Mouse (Mus musculus) limb, embryonic 11.5 days (tissue): ENCODE measurements around the gene Sfr1. TPM values are rescaled to one million over a fixed set of nuclear protein-coding genes. Genes with fewer than 3 reads are reported as not detected.

Experiments
- ATAC-seq: fragments of 200-750 bp; cut with Nextera tagmentation; 2 replicates; pipeline ENCODE4 v1.8.0; 2017; ENCODE audit warnings: low read depth; ENCODE audit not compliant: insufficient number of reproducible peaks, low FRiP score, low TSS enrichment
- DNase-seq: peaks from one replicate; pipeline ENCODE4 v3.0.0-alpha.2; 2015; ENCODE audit warnings: low spot score
- H3K27ac ChIP-seq: fragments of 300-500 bp; sonication (generic); replicated peaks from 2 replicates; pipeline ENCODE4 v1.5.1; 2014; ENCODE audit warnings: low read depth, mild to moderate bottlenecking, low read length
- H3K27me3 ChIP-seq: fragments of 300-500 bp; sonication (generic); 2 replicates; pipeline ENCODE4 v1.6.1; 2014; ENCODE audit warnings: mild to moderate bottlenecking, low read length, mixed read lengths; ENCODE audit not compliant: control insufficient read depth, insufficient read depth
- H3K36me3 ChIP-seq: fragments of 300-500 bp; sonication (generic); 2 replicates; pipeline ENCODE4 v1.6.1; 2014; ENCODE audit warnings: mild to moderate bottlenecking, low read length, moderate library complexity, mixed read lengths; ENCODE audit not compliant: control insufficient read depth, insufficient read depth
- H3K4me1 ChIP-seq: fragments of 300-500 bp; sonication (generic); 2 replicates; pipeline ENCODE4 v1.6.1; 2014; ENCODE audit warnings: low read length, mixed read lengths; ENCODE audit not compliant: control insufficient read depth, insufficient read depth
- H3K4me2 ChIP-seq: fragments of 300-500 bp; sonication (generic); 2 replicates; pipeline ENCODE4 v1.6.1; 2014; ENCODE audit warnings: low read depth, mild to moderate bottlenecking, moderate library complexity; ENCODE audit not compliant: severe bottlenecking
- H3K4me3 ChIP-seq: fragments of 300-500 bp; sonication (generic); 2 replicates; pipeline ENCODE4 v1.5.1; 2014; ENCODE audit warnings: low read depth, low read length
- H3K9ac ChIP-seq: fragments of 300-500 bp; sonication (generic); 2 replicates; pipeline ENCODE4 v1.6.1; 2014; ENCODE audit warnings: mild to moderate bottlenecking, low read length
- H3K9me3 ChIP-seq: fragments of 300-500 bp; sonication (generic); 2 replicates; pipeline ENCODE4 v1.6.1; 2016; ENCODE audit warnings: low read length; ENCODE audit not compliant: control insufficient read depth
- WGBS: fragments of 180-500 bp; shearing (Covaris S2); extraction: QIAGEN DNeasy Blood & Tissue Kit; methylation state at CpG from one replicate; pipeline ENCODE4 v1.1.7; 2014; 5-methylcytosine and 5-hydroxymethylcytosine counted together
- microRNA-seq: library from miRNA; unstranded; fragments of <30 nt; microRNA quantifications from one replicate; pipeline ENCODE4, GENCODE M21; 2016
- polyA plus RNA-seq: library from polyadenylated mRNA; unstranded; fragments of >200 nt; fragmentation: Nextera tagmentation; extraction: Ambion mirVana; gene quantifications from 2 replicates; pipeline ENCODE4 v1.2.1, GENCODE M21; 2014

The Sfr1 gene
- polyA plus RNA-seq, 1 experiment from 2014 or later, result 311 TPM

GRCm38 (mm10) chr19:47755625-47756024, 24.1 kb downstream of the Sfr1 start:
- no peak overlapping the region for H3K9ac ChIP-seq
- ATAC-seq (no peak), DNase-seq (no peak)
- WGBS, result 53% methylated on average over 19 of the region's 19 CpGs
- H3K36me3 ChIP-seq, result no peaks in the 10 kb centered on the region
- no peak overlapping the region for H3K27ac ChIP-seq
- H3K27me3 ChIP-seq, result no peaks in the 10 kb centered on the region
- H3K4me2 ChIP-seq, result no peak overlapping the region
- no peak overlapping the region for H3K4me3 ChIP-seq
- no peaks in the 10 kb centered on the region for H3K9me3 ChIP-seq
- H3K4me1 ChIP-seq, result no peaks in the 10 kb centered on the region

GRCm38 (mm10) chr19:47777847-47778246, 46.4 kb downstream of the Sfr1 start:
- H3K9me3 ChIP-seq, result no peaks in the 10 kb centered on the region
- no peak for DNase-seq
- no peak overlapping the region for H3K9ac ChIP-seq
- no peaks in the 10 kb centered on the region for H3K27me3 ChIP-seq
- H3K36me3 ChIP-seq, result no peaks in the 10 kb centered on the region
- WGBS, result 81% methylated on average over 6 of the region's 6 CpGs
- H3K4me3 ChIP-seq, result no peak overlapping the region
- no peaks in the 10 kb centered on the region for H3K4me1 ChIP-seq
- ATAC-seq, result no peak
- no peak overlapping the region for H3K27ac ChIP-seq
- H3K4me2 ChIP-seq, result no peak overlapping the region

- Histone ChIP-seq H3K4me1 (no peaks in the 10 kb centered on the region), H3K9me3 (no peaks in the 10 kb centered on the region), H3K4me2 (no peak overlapping the region), H3K9ac (no peak overlapping the region), H3K27me3 (no peaks in the 10 kb centered on the region), H3K27ac (no peak overlapping the region), H3K4me3 (no peak overlapping the region), H3K36me3 (no peaks in the 10 kb centered on the region)
- WGBS, result 95% methylated on average over 7 of the region's 7 CpGs
- ATAC-seq (no peak), DNase-seq (no peak)
Measured at GRCm38 (mm10) chr19:47780145-47780544, 48.7 kb downstream of the Sfr1 start.

GRCm38 (mm10) chr19:47780972-47781371, 49.5 kb downstream of the Sfr1 start:
- no peaks in the 10 kb centered on the region for H3K4me1 ChIP-seq
- ATAC-seq (no peak), DNase-seq (no peak)
- H3K4me2 ChIP-seq, result no peak overlapping the region
- H3K4me3 ChIP-seq, result no peak overlapping the region
- H3K9ac ChIP-seq, result no peak overlapping the region
- 74% methylated on average over 11 of the region's 11 CpGs for WGBS
- H3K27ac ChIP-seq, result no peak overlapping the region
- no peaks in the 10 kb centered on the region for H3K27me3 ChIP-seq
- H3K9me3 ChIP-seq, result no peaks in the 10 kb centered on the region
- H3K36me3 ChIP-seq, result no peaks in the 10 kb centered on the region

- DNase-seq (no peak), ATAC-seq (no peak)
- Histone ChIP-seq H3K4me2 (no peak overlapping the region), H3K9me3 (no peaks in the 10 kb centered on the region), H3K27ac (no peak overlapping the region), H3K9ac (no peak overlapping the region), H3K4me1 (no peaks in the 10 kb centered on the region), H3K4me3 (no peak overlapping the region), H3K36me3 (no peaks in the 10 kb centered on the region), H3K27me3 (no peaks in the 10 kb centered on the region)
- WGBS, result 95% methylated on average over 6 of the region's 6 CpGs
Measured at GRCm38 (mm10) chr19:47783898-47784297, 52.4 kb downstream of the Sfr1 start.

Small RNA genes within 50 kb of the gene (microRNA-seq; reads per million reads assigned to microRNA genes)
- not detected for gene Mir8090

Other genes with a start within 250 kb of the Sfr1 start
- gene Stn1, start 194.2 kb upstream of the Sfr1 start, polyA plus RNA-seq, result 60.5 and 60.6 TPM in 2 replicates
- 11.8 and 13.2 TPM in 2 replicates for gene Slk, start 152.0 kb upstream of the Sfr1 start, polyA plus RNA-seq
- gene Col17a1, start 39.6 kb upstream of the Sfr1 start, polyA plus RNA-seq, result 2.4 and 3.3 TPM in 2 replicates
- 232 and 249 TPM in 2 replicates for gene Gsto1, start 123.3 kb downstream of the Sfr1 start, polyA plus RNA-seq
- gene Gsto2, start 133.9 kb downstream of the Sfr1 start, polyA plus RNA-seq, result 0.78 and 1.1 TPM in 2 replicates
- gene Cfap43, start 187.6 kb downstream of the Sfr1 start, polyA plus RNA-seq, result 0.04 and 0.27 TPM in 2 replicates
- 20.0 and 20.3 TPM in 2 replicates for gene Itprip, start 187.6 kb downstream of the Sfr1 start, polyA plus RNA-seq
- gene Cfap58, start 206.0 kb downstream of the Sfr1 start, polyA plus RNA-seq, result 0.09 TPM in 1 of 2 replicates, not detected in the other